Mouse (Mus musculus) c-Kit-negative CD71-positive TER-119-positive erythroid progenitor cells, embryonic 14.5 days (primary cell): ENCODE measurements around the gene Tnfrsf21.

Source experiments
- DNase-seq: peaks from one replicate; pipeline ENCODE4 v3.0.0-alpha.2; 2013; ENCODE audit warnings: low read depth, low spot score

Gene Tnfrsf21

DNA sequence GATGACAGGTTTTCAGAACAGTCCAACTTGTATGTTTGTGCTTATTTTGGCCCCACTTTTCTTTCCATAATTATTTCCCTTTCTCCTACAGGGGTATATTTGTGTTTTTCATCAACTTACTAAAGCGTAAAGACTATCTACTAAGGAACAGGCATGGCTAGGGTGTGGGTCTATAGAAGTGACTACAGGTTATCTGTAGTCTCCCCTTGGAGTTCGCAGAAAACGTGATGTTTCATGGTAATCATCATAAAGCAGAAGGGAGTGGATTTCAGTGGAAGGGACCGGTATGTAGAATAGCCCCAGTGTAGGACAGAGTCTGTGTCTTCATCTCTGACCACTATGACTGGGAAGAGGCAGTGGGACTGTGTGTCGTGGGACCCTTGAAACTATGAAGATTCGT lies 8.7 kb downstream of the Tnfrsf21 start:
- peak; percentile 84 for DNase-seq

- DNase-seq: no peak
These were observed 9.7 kb downstream of the Tnfrsf21 start for GRCm38 (mm10) chr17:43025819-43026593.

DNA sequence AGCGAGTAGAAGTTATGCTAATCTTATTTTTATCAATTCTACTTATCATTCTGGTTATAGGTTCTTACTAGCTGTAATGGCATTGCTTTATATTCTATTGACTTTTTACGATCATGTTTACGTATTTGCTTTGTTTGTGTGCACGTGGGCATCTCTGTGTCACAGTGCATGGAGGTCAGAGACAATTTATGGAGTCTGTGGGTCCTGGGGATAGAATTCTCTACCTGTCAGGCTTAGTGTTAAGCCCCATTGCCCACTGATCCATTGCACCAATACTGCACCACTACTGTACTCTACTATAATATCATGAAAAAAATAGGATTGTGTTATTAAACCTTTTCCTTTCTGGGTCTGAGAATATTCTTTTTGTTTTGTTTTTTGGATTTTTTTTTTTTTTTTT lies 10.4 kb downstream of the Tnfrsf21 start:
- no peak for DNase-seq

- no peak for DNase-seq
These were observed 13.2 kb downstream of the Tnfrsf21 start for GRCm38 (mm10) chr17:43029546-43029945.

GRCm38 (mm10) chr17:43030290-43030689 lies 13.9 kb downstream of the Tnfrsf21 start:
- no peak for DNase-seq

DNA sequence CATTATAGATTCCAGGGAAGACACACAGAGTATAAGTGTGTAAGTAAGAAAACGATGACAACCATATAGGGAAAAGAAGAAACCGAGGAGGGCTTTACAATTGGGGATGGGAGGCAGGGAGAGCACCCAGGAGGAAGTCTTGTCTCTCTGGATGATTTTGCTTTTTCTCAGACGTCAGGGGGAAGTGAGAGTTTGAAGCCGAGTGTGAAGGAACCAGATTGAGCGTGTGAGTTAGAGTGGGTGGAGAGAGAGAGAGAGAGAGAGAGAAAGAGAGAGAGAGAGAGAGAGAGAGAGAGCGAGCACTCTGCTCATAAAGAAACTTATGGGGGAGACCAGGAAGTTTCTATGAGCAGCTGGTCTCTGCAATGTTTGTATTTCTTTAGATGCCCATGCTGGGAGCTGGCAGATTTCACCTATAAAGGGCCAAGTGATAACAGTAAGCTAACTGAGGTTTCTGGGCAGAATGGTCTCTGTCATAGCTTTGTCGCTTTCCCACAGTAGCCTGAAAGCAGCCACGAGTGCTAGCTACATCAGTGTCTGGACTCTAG lies 16.2 kb downstream of the Tnfrsf21 start:
- DNase-seq: no peak

DNA sequence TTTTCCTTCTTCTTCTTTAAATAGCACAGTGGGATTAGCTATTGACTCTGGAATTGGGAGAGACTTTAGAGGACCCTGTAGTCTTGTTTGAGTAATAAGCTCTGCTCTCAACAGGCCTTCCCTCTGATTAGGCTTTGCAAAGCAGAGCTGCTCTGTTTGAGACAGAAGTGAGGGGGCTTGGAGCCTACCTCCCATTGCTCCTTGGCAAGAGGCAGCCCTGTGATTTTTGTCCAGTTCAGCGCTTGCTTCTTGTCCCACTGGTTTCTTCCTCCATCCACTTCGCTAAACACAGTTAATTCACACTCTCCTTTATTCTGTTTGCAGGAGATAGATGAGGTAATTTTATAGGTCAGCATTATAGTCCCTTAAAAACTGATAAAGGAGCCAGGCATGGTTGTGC lies 19.0 kb downstream of the Tnfrsf21 start:
- DNase-seq: no peak

DNA sequence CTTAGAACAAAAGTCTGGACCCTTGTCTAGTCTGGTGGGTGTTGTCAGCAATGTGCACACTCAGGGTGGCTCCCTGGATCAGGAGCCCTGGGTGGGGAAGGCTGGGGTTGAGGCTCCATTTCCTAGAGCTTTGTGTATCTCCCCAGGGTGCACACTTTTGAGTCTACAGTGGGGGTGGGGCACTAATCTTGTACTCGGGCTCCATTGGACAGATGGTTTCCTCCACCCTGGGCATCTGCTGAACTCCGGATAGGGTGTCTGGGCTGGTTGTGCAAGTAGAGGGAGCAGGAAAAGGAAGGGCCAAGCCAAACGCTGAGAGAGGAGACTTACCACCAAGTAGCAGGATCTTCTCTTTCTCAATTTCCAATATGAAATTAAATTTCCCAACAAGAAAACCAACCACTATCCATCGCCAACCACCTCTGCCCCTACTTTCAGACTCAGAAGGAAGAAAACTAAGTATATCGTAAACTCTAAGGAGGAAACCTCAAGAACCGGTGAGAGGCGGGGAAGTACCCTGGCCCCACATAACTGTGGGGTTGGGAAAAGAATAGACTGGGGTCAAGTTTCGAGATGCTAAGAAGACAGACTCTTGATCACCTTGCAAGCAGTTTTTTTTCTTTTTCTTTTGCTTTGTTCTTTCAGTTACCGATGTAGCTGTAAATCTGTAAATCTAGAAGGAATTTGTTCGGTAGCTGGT lies 19.9 kb downstream of the Tnfrsf21 start:
- peak; percentile 64 for DNase-seq

GRCm38 (mm10) chr17:43040571-43040970 lies 24.2 kb downstream of the Tnfrsf21 start:
- no peak for DNase-seq

DNA sequence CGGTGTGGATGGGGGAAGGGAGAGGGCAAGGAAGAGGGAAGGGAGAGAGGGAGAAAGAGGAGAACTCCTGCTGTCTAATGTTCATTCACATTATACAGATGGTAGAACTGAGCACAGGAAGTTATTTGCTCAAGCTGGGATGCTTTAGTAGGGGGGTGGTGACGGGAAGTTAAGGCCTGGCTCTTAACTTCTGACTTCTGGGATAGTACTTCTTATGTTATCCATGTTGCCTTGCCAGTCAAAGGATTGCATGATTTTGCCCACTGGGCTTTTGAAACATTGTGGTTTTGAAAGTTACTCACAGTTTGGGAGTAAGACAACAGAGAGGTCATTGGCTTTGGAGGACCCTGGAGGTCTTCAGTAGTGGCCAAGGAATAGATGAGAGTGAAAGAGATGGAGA lies 34.3 kb downstream of the Tnfrsf21 start:
- DNase-seq: no peak

DNA sequence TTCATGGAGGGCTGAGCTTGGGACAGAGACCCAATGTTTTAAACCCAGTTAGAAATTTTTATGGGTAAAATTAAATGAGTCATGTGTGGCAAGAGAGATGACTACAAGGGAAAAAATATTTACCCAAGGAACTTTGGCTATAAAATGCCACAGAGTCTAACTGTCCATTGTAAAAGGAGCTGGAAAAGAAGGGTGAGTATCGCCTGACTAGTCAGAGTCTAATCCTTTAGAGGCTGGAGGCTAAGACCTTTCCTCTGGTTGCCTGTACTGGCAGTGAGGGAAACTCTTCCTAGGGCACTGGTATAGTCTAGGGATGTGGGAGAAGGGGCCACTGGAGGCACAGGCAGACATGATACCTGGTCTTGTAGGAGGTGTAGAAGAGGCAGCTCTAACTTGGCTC lies 36.4 kb downstream of the Tnfrsf21 start:
- DNase-seq: no peak

DNA sequence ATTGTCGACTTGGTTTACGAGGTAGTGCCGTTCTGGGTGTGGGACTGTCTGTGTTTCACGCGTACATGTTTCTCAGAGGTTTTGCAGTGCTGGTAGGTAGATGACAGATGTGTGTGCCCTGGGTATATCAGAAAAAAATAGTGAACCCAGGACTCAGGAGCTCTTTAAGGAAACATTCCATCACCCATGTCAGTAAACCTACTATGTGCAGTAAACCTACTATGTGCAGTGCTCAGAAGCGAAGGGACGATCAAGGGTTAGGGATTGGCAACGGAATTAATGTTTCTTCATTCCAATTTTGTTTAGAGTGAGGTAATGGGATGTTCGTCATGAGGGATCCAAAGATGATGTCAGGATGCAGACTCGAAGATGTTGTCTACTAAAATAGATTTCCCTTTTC lies 37.6 kb downstream of the Tnfrsf21 start:
- DNase-seq: no peak

- no peak for DNase-seq
These were observed 42.1 kb downstream of the Tnfrsf21 start for GRCm38 (mm10) chr17:43058277-43059025.

- DNase-seq: no peak
These were observed 48.4 kb downstream of the Tnfrsf21 start for GRCm38 (mm10) chr17:43064705-43065104.

DNA sequence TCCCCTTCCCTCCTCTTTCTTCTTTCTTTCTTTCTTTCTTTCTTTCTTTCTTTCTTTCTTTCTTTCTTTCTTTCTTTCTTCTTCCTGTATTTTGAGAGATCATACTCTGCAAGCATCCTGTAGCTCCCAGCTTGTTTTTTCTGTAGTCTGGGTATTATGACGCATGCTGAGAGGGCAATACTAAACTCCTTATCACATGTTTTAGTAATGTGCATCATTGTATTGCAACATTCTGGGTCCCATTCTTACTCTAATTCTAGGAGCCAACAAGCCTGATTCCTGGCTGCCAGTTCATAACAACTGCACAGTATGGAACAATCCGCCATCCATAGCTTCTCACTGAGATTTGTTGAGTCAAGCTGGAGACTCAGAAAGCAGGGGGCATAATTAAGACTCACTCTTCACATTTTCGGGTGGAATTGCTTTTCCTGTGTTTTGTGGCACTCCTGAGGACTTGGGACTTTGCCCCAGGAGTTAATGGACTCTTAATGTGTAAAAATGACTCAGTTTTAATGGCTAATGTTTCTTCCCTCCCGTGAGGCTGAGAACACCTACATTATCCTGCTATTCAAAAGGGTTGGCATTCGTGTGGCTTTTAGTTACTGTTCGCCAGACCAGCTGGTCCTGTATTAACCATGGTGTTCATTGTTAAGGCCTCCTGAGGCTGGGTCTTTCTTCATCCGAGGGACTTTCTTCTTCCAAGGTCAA lies 52.6 kb downstream of the Tnfrsf21 start:
- DNase-seq: no peak

DNA sequence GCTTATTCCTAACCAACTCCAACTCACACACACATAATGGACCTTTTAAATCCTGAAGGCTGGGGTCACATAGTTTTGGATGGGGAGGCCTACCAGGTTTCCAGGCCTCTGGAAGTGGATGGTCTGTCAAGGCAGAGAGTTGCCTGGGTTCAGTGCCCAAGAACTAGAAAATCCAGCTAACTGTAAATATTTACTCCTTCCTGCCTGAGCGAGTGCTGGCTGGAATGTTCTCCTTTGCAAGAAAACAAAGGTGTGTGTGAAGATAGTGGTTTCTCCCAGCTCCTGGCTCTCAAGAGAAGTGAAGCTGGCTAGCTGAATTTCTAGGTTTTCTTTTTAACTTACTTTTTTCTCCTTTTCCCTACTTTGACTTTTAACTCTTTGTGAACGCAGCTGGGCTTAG lies 54.6 kb downstream of the Tnfrsf21 start:
- no peak for DNase-seq

GRCm38 (mm10) chr17:43072142-43072786 lies 55.9 kb downstream of the Tnfrsf21 start:
- no peak for DNase-seq

DNA sequence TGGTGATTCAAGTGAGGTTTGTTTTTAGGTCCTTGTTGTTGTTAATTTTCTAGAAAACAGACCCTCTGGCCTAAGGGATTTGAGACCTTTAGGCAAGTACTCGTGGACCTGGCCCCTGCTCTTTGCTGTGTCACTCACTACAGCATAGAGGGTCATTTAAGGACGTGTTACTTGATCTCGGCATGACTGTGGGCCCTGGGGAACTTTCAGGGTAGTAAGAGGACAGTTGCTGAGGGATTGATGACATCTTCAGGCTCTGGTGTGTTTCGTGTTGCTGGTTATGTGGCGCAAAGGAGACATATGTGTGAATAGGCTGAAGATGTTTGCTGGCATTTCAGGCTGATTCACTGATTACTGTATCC lies 56.4 kb downstream of the Tnfrsf21 start:
- DNase-seq: no peak

GRCm38 (mm10) chr17:43074391-43074790 lies 58.0 kb downstream of the Tnfrsf21 start:
- DNase-seq: no peak

DNA sequence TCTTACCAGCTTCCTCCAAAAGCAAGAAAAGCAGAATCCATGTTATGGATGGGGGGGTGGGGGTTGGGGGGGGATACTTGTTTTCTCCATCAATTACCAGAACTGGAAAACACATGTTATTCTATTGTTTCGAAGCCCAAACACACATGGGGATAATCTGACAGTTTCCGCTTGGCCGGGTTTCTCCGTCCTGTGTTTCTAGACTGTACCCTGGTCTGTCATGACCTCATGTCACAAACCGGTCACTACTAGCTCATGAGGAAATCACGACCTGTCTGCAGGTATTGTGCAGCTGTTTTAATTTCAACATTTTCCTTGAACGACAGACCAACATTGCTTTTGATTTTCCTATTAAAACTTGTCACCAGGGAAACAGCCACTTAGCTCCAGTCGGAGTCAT lies 58.7 kb downstream of the Tnfrsf21 start:
- no peak for DNase-seq

DNA sequence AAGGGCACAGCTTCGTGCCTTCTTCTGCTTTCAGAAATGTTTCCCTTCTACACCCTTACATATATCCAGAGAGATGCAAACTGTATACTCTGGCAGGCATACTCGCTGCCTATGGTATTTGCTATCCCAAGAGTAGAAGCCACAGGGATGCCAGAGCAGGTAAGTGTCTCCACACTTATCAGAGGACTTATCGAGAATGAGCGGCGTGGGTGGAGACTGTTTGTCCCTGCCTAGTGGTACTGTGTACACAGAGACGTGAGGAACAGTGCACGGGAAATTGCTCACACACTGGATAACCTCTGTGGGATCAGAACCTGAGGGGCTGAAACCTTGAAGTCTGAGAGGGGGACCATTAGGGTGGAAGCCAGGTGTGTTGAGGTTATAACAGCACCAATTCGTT lies 59.6 kb downstream of the Tnfrsf21 start:
- no peak for DNase-seq
